Mouse (Mus musculus): ENCODE measurements around the gene Unc5c. TPM values are rescaled to one million over a fixed set of nuclear protein-coding genes. Genes with fewer than 3 reads are reported as not detected.
A peak's percentile ranks its signal among the peaks of the same experiment; 100 is the strongest.

Gene Unc5c
- polyA plus RNA-seq, 2 experiments: 11.9 to 12.5 TPM

GRCm38 (mm10) chr3:141491272-141491950 lies 26.4 kb downstream of the Unc5c start:
- ATAC-seq (ENCODE audit: low FRiP score, low read depth) (peak; percentile 80), DNase-seq (ENCODE audit: low spot score) (peak; percentile 58)
- peaks cover 16% of the 10 kb centered on the region for H3K4me1 ChIP-seq (ENCODE audit: control insufficient read depth, insufficient read depth, low read length)
- no peaks in the 10 kb centered on the region for H3K9me3 ChIP-seq (ENCODE audit: control insufficient read depth, low read length)
- H3K4me3 ChIP-seq (replicated peaks; ENCODE audit: low read length): no peak overlapping the region
- H3K4me2 ChIP-seq (replicated peaks; ENCODE audit: low read depth, low read length, severe bottlenecking): peak overlapping the region; percentile 27
- 14% methylated on average over 5 of the region's 5 CpGs for WGBS
- no peaks in the 10 kb centered on the region for H3K27me3 ChIP-seq (ENCODE audit: control insufficient read depth, insufficient read depth, low read length)
- no peak for TF ChIP-seq POLR2A (IDR thresholded peaks at IDR 0.05; ENCODE audit: borderline replicate concordance, extremely low read depth, insufficient read depth, insufficient read length)
- no peaks in the 10 kb centered on the region for H3K36me3 ChIP-seq (ENCODE audit: control insufficient read depth, insufficient read depth, low read length)
- peak overlapping the region; percentile 65 for H3K27ac ChIP-seq (replicated peaks; ENCODE audit: low read depth, low read length)
- no peak overlapping the region for H3K9ac ChIP-seq (ENCODE audit: low read depth, low read length, severe bottlenecking)

GRCm38 (mm10) chr3:141491951-141492310 lies 26.9 kb downstream of the Unc5c start:
- H3K4me3 ChIP-seq (replicated peaks; ENCODE audit: low read length): no peak overlapping the region
- H3K4me1 ChIP-seq (ENCODE audit: control insufficient read depth, insufficient read depth, low read length): peaks cover 16% of the 10 kb centered on the region
- ATAC-seq (ENCODE audit: low FRiP score, low read depth) (peak; percentile 6; the same call in 1 of the 2 replicates), DNase-seq (ENCODE audit: low spot score) (peak; percentile 73)
- H3K27ac ChIP-seq (replicated peaks; ENCODE audit: low read depth, low read length): peak overlapping the region; percentile 65
- TF ChIP-seq POLR2A (IDR thresholded peaks at IDR 0.05; ENCODE audit: borderline replicate concordance, extremely low read depth, insufficient read depth, insufficient read length): no peak
- 0 out of 2 replicates have a peak overlapping the region, but pooled peaks have one; percentile 27 for H3K4me2 ChIP-seq (replicated peaks; ENCODE audit: low read depth, low read length, severe bottlenecking)
- no peak overlapping the region for H3K9ac ChIP-seq (ENCODE audit: low read depth, low read length, severe bottlenecking)
- 5% methylated on average over 2 of the region's 2 CpGs for WGBS
- no peaks in the 10 kb centered on the region for H3K36me3 ChIP-seq (ENCODE audit: control insufficient read depth, insufficient read depth, low read length)
- no peaks in the 10 kb centered on the region for H3K27me3 ChIP-seq (ENCODE audit: control insufficient read depth, insufficient read depth, low read length)
- H3K9me3 ChIP-seq (ENCODE audit: control insufficient read depth, low read length): no peaks in the 10 kb centered on the region

GRCm38 (mm10) chr3:141493000-141493399 lies 28.0 kb downstream of the Unc5c start:
- Histone ChIP-seq H3K27me3 (ENCODE audit: control insufficient read depth, insufficient read depth, low read length) (no peaks in the 10 kb centered on the region), H3K9ac (ENCODE audit: low read depth, low read length, severe bottlenecking) (no peak overlapping the region), H3K4me2 (replicated peaks; ENCODE audit: low read depth, low read length, severe bottlenecking) (no peak overlapping the region), H3K4me3 (replicated peaks; ENCODE audit: low read length) (no peak overlapping the region), H3K9me3 (ENCODE audit: control insufficient read depth, low read length) (no peaks in the 10 kb centered on the region), H3K4me1 (ENCODE audit: control insufficient read depth, insufficient read depth, low read length) (peaks cover 16% of the 10 kb centered on the region), H3K27ac (replicated peaks; ENCODE audit: low read depth, low read length) (no peak overlapping the region), H3K36me3 (ENCODE audit: control insufficient read depth, insufficient read depth, low read length) (no peaks in the 10 kb centered on the region)
- peak; percentile 6 for DNase-seq (ENCODE audit: low spot score)
- WGBS: 41% methylated on average over 3 of the region's 3 CpGs
- ATAC-seq (ENCODE audit: low FRiP score, low read depth): no peak
- TF ChIP-seq POLR2A (IDR thresholded peaks at IDR 0.05; ENCODE audit: borderline replicate concordance, extremely low read depth, insufficient read depth, insufficient read length): no peak

- peak; percentile 24 for DNase-seq (ENCODE audit: low spot score)
- Histone ChIP-seq H3K9ac (ENCODE audit: low read depth, low read length, severe bottlenecking) (no peak overlapping the region), H3K4me1 (ENCODE audit: control insufficient read depth, insufficient read depth, low read length) (no peaks in the 10 kb centered on the region), H3K9me3 (ENCODE audit: control insufficient read depth, low read length) (no peaks in the 10 kb centered on the region), H3K4me3 (replicated peaks; ENCODE audit: low read length) (no peak overlapping the region), H3K36me3 (ENCODE audit: control insufficient read depth, insufficient read depth, low read length) (no peaks in the 10 kb centered on the region), H3K27me3 (ENCODE audit: control insufficient read depth, insufficient read depth, low read length) (no peaks in the 10 kb centered on the region), H3K27ac (replicated peaks; ENCODE audit: low read depth, low read length) (no peak overlapping the region), H3K4me2 (replicated peaks; ENCODE audit: low read depth, low read length, severe bottlenecking) (no peak overlapping the region)
- 38% methylated on average over 4 of the region's 4 CpGs for WGBS
- ATAC-seq (ENCODE audit: low FRiP score, low read depth): no peak
- no peak for TF ChIP-seq POLR2A (IDR thresholded peaks at IDR 0.05; ENCODE audit: borderline replicate concordance, extremely low read depth, insufficient read depth, insufficient read length)
Measured at GRCm38 (mm10) chr3:141498348-141499056, 33.5 kb downstream of the Unc5c start.

GRCm38 (mm10) chr3:141501845-141502505 lies 37.0 kb downstream of the Unc5c start:
- WGBS: 65% methylated on average over 4 of the region's 4 CpGs
- no peak for TF ChIP-seq POLR2A (IDR thresholded peaks at IDR 0.05; ENCODE audit: borderline replicate concordance, extremely low read depth, insufficient read depth, insufficient read length)
- H3K36me3 ChIP-seq (ENCODE audit: control insufficient read depth, insufficient read depth, low read length): no peaks in the 10 kb centered on the region
- H3K4me2 ChIP-seq (replicated peaks; ENCODE audit: low read depth, low read length, severe bottlenecking): no peak overlapping the region
- no peaks in the 10 kb centered on the region for H3K9me3 ChIP-seq (ENCODE audit: control insufficient read depth, low read length)
- DNase-seq (ENCODE audit: low spot score): no peak
- no peak overlapping the region for H3K27ac ChIP-seq (replicated peaks; ENCODE audit: low read depth, low read length)
- no peaks in the 10 kb centered on the region for H3K27me3 ChIP-seq (ENCODE audit: control insufficient read depth, insufficient read depth, low read length)
- H3K4me1 ChIP-seq (ENCODE audit: control insufficient read depth, insufficient read depth, low read length): no peaks in the 10 kb centered on the region
- H3K4me3 ChIP-seq (replicated peaks; ENCODE audit: low read length): no peak overlapping the region
- no peak overlapping the region for H3K9ac ChIP-seq (ENCODE audit: low read depth, low read length, severe bottlenecking)
- no peak for ATAC-seq (ENCODE audit: low FRiP score, low read depth)
